Mouse (Mus musculus): Measurements from ENCODE around the gene Kcnj2. TPM values are rescaled to one million over a fixed set of nuclear protein-coding genes. Genes with fewer than 3 reads are reported as not detected.

The Kcnj2 gene
- 0.50 and 0.51 TPM in 2 replicates for polyA plus RNA-seq (2014; fragmentation: Nextera tagmentation; extraction: Ambion mirVana)

DNA sequence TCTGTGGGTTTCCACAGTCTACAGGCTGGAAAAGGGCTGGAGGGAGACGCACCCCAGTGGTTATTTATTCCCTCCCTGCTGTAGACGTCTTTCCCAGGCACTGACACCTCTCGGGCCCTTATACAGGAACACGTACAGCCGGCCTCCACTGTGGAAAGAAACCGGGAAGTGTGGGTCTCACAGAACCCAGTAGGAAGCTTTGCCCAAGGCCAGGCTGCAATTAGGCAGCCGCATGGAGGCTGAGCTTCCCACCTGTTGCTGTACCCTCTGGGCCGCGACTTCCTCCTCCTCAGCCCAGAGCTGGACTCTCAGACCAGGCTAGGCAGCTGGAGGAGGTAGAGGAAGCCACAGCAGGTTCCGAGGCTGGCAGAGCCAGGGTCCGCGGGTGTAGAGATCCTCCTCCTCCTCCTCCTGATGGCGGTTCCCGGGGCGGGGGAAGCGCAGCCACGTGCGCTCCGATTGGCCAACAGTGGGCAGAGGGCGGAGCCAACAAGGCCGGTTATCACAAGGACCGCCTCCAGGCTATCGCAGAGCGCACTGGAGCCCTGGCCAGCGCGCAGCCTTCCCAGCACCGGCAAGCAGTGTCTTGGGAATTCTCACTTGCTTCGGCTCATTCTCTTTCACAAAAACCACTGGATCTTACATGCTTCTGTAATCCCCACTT, at the start of gene Kcnj2:
TSS of gene Kcnj2 (plus strand) at position 530 of the 664 bp plus-strand sequence.
- Histone ChIP-seq H3K4me2 (peak within 1 kb of the TSS; percentile 69), H3K27me3 (ENCODE audit: control insufficient read depth, insufficient read depth, low read length) (peaks cover 6% of the 10 kb centered on the region), H3K27ac (ENCODE audit: low read depth, low read length) (no peak within 1 kb of the TSS), H3K9ac (ENCODE audit: low read length) (peak within 1 kb of the TSS; percentile 58), H3K36me3 (ENCODE audit: control insufficient read depth, insufficient read depth, low read length) (no peaks in the 10 kb centered on the region), H3K9me3 (ENCODE audit: control insufficient read depth, low read length) (no peaks in the 10 kb centered on the region), H3K4me1 (ENCODE audit: control insufficient read depth, insufficient read depth, low read length) (no peaks in the 10 kb centered on the region; the same call in 1 of the 2 replicates), H3K4me3 (ENCODE audit: low read depth, low read length) (peak within 1 kb of the TSS; percentile 58)
- DNase-seq (ENCODE audit: low spot score, missing footprints) (peak; percentile 98), ATAC-seq (ENCODE audit: low FRiP score) (peak; percentile 100)
- whole genome bisulfite sequencing = under 1% methylated on average over 27 of the region's 28 CpGs

DNA sequence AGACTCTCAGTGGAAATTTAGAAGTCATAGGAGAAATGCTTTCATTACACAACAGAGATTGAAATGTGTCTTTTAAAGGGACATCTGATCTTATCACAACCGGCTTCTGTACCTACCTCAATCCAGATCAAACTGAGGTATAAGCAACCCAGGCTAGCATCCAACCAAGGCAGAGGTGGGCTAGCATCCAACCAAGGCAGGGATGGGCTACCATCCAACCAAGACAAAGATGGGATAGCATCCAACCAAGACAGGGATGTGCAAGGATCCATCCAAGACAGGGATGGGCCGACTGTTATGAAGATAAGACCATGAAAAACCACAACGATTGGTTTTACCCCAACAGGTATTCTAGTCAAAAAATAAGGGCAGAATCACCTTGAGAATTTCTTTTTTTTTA, 49.8 kb upstream of the Kcnj2 start:
- Histone ChIP-seq H3K4me2 (no peak overlapping the region), H3K9me3 (ENCODE audit: control insufficient read depth, low read length) (no peaks in the 10 kb centered on the region), H3K9ac (ENCODE audit: low read length) (no peak overlapping the region), H3K36me3 (ENCODE audit: control insufficient read depth, insufficient read depth, low read length) (no peaks in the 10 kb centered on the region), H3K27me3 (ENCODE audit: control insufficient read depth, insufficient read depth, low read length) (no peaks in the 10 kb centered on the region), H3K4me1 (ENCODE audit: control insufficient read depth, insufficient read depth, low read length) (no peaks in the 10 kb centered on the region), H3K4me3 (ENCODE audit: low read depth, low read length) (no peak overlapping the region), H3K27ac (ENCODE audit: low read depth, low read length) (no peak overlapping the region)
- ATAC-seq (ENCODE audit: low FRiP score) (no peak), DNase-seq (ENCODE audit: low spot score, missing footprints) (peak; percentile 28)
- WGBS = 93% methylated on average over 3 of the region's 3 CpGs

DNA sequence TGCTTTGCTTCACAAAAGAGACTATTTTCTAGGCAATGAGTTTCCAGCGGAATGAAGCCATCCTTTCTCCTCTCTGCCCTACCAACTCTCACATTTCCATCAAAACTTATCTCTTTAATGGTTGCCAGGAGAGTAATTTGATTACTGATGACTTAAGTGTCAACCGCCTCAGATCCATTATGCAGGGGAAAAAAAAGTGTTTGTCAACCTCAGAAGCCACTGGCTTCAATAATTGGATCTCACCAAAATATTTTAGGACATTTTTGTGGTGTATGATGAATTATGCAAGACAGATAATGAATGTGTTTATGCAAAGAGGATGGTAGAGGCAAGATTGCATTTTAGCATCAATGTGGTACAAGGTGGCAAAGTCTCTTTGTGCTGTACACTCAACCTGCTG, 45.8 kb upstream of the Kcnj2 start:
- WGBS = 50% methylated on average over 2 of the region's 2 CpGs
- no peak overlapping the region for H3K4me2 ChIP-seq
- DNase-seq (ENCODE audit: low spot score, missing footprints) (peak; percentile 44), ATAC-seq (ENCODE audit: low FRiP score) (no peak)
- no peak overlapping the region for H3K4me3 ChIP-seq (ENCODE audit: low read depth, low read length)
- H3K27ac ChIP-seq (ENCODE audit: low read depth, low read length) = no peak overlapping the region
- H3K4me1 ChIP-seq (ENCODE audit: control insufficient read depth, insufficient read depth, low read length) = peaks cover 3% of the 10 kb centered on the region; the same call in 1 of the 2 replicates
- H3K27me3 ChIP-seq (ENCODE audit: control insufficient read depth, insufficient read depth, low read length) = no peaks in the 10 kb centered on the region
- no peak overlapping the region for H3K9ac ChIP-seq (ENCODE audit: low read length)
- no peaks in the 10 kb centered on the region for H3K36me3 ChIP-seq (ENCODE audit: control insufficient read depth, insufficient read depth, low read length)
- H3K9me3 ChIP-seq (ENCODE audit: control insufficient read depth, low read length) = no peaks in the 10 kb centered on the region

DNA sequence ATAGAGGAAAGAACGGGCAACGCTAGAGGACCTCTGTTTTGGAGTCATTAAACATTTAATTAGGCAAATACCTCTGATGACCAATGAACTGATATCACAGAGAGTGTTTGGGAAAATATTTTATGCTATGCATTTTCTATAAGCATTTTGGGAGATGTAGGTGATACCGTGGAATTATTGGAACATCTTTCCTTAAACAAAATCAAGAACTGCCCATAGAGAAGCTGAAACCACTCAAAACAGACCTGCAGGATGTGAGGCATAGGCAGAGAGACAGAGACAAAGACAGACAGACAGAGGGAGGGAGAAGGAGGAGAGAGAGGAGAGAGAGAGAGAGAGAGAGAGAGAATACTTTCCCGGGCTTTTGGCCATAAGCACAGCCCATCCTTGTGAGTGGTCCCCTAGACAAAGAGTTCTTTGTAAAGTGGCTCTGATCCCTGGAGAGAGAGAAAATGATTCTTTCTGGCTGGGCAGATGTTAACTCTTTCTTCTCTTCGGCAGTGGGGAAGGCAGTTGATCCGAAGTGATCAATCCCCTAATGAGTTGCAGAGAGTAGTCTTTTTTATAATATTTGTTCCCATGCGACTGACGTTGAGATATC, 43.2 kb upstream of the Kcnj2 start:
- ATAC-seq (ENCODE audit: low FRiP score) = peak; percentile 82
- no peak overlapping the region for H3K27ac ChIP-seq (ENCODE audit: low read depth, low read length)

DNA sequence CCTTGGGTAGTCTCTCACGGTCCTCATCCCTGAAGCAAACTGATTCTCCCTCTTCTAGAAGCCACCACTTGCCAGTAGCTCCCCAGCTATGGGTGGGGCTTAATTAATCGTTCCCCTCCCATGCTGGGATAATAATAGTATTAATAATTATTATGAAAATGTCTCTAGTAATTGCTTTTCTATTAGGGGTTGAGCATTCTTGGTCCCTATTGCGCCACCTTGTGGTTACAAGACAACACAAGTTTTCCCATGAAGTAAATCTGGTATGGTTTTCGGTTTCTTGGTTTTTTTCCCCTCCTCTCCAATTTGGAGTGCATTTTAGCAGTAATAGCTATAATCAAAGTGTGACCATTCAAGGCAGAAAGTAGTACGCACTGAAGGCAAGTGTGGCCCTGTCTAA, 23.8 kb upstream of the Kcnj2 start:
- WGBS = 49% methylated on average over 5 of the region's 5 CpGs
- DNase-seq (ENCODE audit: low spot score, missing footprints) = no peak

More for the DNA sequence above, 43.2 kb upstream of the Kcnj2 start:
- WGBS = 45% methylated on average over 8 of the region's 8 CpGs
- Histone ChIP-seq H3K9ac (ENCODE audit: low read length) (no peak overlapping the region), H3K9me3 (ENCODE audit: control insufficient read depth, low read length) (no peaks in the 10 kb centered on the region), H3K27me3 (ENCODE audit: control insufficient read depth, insufficient read depth, low read length) (no peaks in the 10 kb centered on the region), H3K4me3 (ENCODE audit: low read depth, low read length) (no peak overlapping the region), H3K4me2 (no peak overlapping the region), H3K4me1 (ENCODE audit: control insufficient read depth, insufficient read depth, low read length) (peaks cover 3% of the 10 kb centered on the region; the same call in 1 of the 2 replicates), H3K36me3 (ENCODE audit: control insufficient read depth, insufficient read depth, low read length) (no peaks in the 10 kb centered on the region)
- DNase-seq (ENCODE audit: low spot score, missing footprints) = peak; percentile 83

DNA sequence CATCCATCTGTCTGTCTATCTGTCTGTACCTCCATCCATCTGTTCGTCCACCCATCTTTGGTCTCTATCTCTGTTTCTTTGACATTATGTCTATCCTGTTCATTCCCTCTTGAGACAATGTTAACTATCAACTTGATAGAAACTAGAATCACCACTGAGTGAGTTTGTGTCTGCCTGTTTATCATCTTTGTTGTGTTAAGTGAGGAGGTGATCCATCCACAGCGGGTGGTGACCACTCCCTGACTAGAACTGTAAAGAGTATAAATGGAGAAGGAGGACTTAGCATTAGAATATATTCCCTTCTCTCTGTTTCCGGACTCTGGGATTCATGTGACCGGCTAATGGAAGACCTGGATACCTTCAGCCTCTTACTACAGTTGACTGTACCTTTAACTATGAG, 22.7 kb upstream of the Kcnj2 start:
- Histone ChIP-seq H3K36me3 (ENCODE audit: control insufficient read depth, insufficient read depth, low read length) (no peaks in the 10 kb centered on the region), H3K4me2 (no peak overlapping the region), H3K9me3 (ENCODE audit: control insufficient read depth, low read length) (no peaks in the 10 kb centered on the region), H3K27ac (ENCODE audit: low read depth, low read length) (no peak overlapping the region), H3K9ac (ENCODE audit: low read length) (no peak overlapping the region), H3K27me3 (ENCODE audit: control insufficient read depth, insufficient read depth, low read length) (no peaks in the 10 kb centered on the region), H3K4me1 (ENCODE audit: control insufficient read depth, insufficient read depth, low read length) (no peaks in the 10 kb centered on the region), H3K4me3 (ENCODE audit: low read depth, low read length) (no peak overlapping the region)
- DNase-seq (ENCODE audit: low spot score, missing footprints) (no peak), ATAC-seq (ENCODE audit: low FRiP score) (no peak)
- WGBS = 87% methylated on average over 4 of the region's 4 CpGs

More for the DNA sequence above, 23.8 kb upstream of the Kcnj2 start:
- no peak overlapping the region for H3K9ac ChIP-seq (ENCODE audit: low read length)
- no peaks in the 10 kb centered on the region for H3K27me3 ChIP-seq (ENCODE audit: control insufficient read depth, insufficient read depth, low read length)
- H3K4me3 ChIP-seq (ENCODE audit: low read depth, low read length) = no peak overlapping the region
- H3K9me3 ChIP-seq (ENCODE audit: control insufficient read depth, low read length) = no peaks in the 10 kb centered on the region
- H3K36me3 ChIP-seq (ENCODE audit: control insufficient read depth, insufficient read depth, low read length) = no peaks in the 10 kb centered on the region
- no peaks in the 10 kb centered on the region for H3K4me1 ChIP-seq (ENCODE audit: control insufficient read depth, insufficient read depth, low read length)
- ATAC-seq (ENCODE audit: low FRiP score) = no peak
- H3K4me2 ChIP-seq = no peak overlapping the region
- H3K27ac ChIP-seq (ENCODE audit: low read depth, low read length) = no peak overlapping the region

DNA sequence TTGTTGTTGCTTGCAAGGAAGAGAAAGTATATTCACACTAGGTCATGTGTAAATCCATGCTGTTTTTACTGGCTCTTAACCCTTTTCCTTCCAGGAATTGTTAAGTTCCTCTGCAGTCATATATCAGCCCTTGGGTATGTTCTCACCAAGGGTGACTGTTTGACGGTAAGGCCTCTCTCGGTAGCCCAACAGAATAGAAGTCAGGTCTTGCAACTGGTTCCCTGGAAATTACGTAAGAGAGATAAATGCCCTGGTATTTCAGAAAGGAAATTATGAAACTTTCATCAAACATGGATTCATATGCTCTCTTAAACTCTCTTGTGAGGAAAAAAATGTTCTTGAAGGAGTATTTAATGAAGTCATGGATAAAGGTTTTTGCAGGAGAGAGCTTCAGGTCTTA, 11.7 kb upstream of the Kcnj2 start:
- Histone ChIP-seq H3K9ac (ENCODE audit: low read length) (no peak overlapping the region), H3K4me3 (ENCODE audit: low read depth, low read length) (no peak overlapping the region), H3K27me3 (ENCODE audit: control insufficient read depth, insufficient read depth, low read length) (no peaks in the 10 kb centered on the region), H3K4me2 (no peak overlapping the region), H3K9me3 (ENCODE audit: control insufficient read depth, low read length) (no peaks in the 10 kb centered on the region), H3K4me1 (ENCODE audit: control insufficient read depth, insufficient read depth, low read length) (no peaks in the 10 kb centered on the region), H3K36me3 (ENCODE audit: control insufficient read depth, insufficient read depth, low read length) (no peaks in the 10 kb centered on the region), H3K27ac (ENCODE audit: low read depth, low read length) (no peak overlapping the region)
- ATAC-seq (ENCODE audit: low FRiP score) (no peak), DNase-seq (ENCODE audit: low spot score, missing footprints) (peak; percentile 56)
- WGBS = 91% methylated on average over 3 of the region's 3 CpGs

DNA sequence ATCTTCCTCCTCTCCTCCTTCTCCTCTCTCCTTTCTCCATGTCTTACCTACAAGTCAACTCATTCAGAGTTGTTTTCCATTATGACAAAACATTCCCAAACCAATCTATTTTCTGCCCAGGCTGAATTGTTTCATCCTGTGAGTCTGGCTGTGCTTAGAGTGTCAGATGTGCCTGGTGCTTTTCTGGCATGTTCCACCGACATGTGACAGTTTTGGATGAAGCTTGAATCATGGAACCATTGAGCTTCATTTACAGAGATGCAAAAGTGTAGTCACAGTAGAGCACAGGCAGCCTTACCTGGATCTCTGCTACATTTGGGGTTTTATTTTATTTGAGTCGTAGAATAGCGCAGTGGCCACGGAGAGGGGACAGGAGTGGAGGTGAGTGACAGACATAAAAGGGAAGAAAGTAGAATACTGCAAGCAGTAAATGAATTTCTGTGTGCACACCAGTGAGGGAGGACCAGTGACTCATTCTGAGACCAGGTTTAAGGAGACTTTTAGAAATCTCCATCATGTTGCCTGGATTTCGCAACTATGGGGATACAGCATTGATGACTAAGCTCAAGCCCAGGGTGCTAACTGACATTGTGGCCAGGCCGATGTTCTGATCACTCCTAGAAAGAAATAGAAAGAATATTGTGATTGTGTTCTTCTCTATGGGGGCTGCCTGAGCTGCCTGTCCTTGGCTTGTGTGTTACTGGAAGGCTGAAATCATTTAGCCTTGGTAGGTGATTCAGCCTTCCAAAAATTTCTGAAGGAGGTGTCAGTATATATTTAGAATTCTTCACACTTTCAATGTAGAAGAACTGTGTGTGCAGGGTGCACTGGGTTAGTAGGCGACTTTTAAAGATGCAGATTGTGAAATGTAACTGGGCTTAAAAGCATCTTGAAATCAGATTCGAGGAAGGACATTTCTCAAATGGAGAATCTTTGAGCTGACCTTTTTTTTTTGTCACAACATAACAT, 10.8 kb upstream of the Kcnj2 start:
- Histone ChIP-seq H3K4me2 (no peak overlapping the region), H3K27me3 (ENCODE audit: control insufficient read depth, insufficient read depth, low read length) (no peaks in the 10 kb centered on the region), H3K9ac (ENCODE audit: low read length) (no peak overlapping the region), H3K4me3 (ENCODE audit: low read depth, low read length) (no peak overlapping the region), H3K36me3 (ENCODE audit: control insufficient read depth, insufficient read depth, low read length) (no peaks in the 10 kb centered on the region), H3K27ac (ENCODE audit: low read depth, low read length) (no peak overlapping the region), H3K4me1 (ENCODE audit: control insufficient read depth, insufficient read depth, low read length) (no peaks in the 10 kb centered on the region), H3K9me3 (ENCODE audit: control insufficient read depth, low read length) (no peaks in the 10 kb centered on the region)
- 92% methylated on average over 8 of the region's 8 CpGs for WGBS
- peak; percentile 37 for DNase-seq (ENCODE audit: low spot score, missing footprints)
- ATAC-seq (ENCODE audit: low FRiP score) = no peak
